Mouse (Mus musculus) spleen, embryonic (tissue): ENCODE data around the gene Ncf4.
"Not testable (repeated sequence)": the region's sequence is repeated elsewhere in the genome, so short reads cannot be mapped to it uniquely, and the experiment has no call there.

ENCODE experiments used
- CTCF ChIA-PET: fragments of 350-600 bp; sonication (Branson Sonifier 250); formaldehyde crosslinking; loops from one replicate; lab custom pipeline; 2022; lab: Charles Lee

Gene Ncf4

DNA sequence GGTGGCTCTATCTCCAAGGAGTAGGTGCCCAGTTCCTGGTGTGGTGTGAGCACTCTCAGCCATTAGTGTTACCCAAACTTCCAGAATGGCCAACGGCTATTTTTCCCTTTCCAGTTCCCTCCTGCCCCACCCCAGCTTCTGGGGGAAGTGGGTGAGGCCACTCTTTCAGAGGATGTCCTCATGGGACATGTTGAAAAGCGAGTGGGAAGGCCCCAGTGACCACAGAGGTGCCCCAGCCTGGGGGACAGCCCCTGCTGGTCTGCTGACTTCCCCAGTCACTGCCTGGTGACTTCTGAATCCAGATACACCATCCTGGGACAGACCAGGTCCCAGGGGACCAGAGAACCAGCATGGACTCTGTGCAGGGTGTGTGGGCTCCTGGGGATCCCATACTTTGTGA lies 3.1 kb downstream of the Ncf4 start:
- CTCF ChIA-PET, result no interaction called here

GRCm38 (mm10) chr15:78248410-78248809 lies 3.8 kb downstream of the Ncf4 start:
- CTCF ChIA-PET, result interaction anchor here (0.5 to 0.7 kb wide), 2 partner anchors 11 to 35 kb away, joined by 14 to 33 read pairs; no protein-coding TSS in a partner anchor

- CTCF ChIA-PET, result no interaction called here
These were observed 10.2 kb downstream of the Ncf4 start for GRCm38 (mm10) chr15:78254751-78255150.

GRCm38 (mm10) chr15:78256602-78257259 lies 12.1 kb downstream of the Ncf4 start:
- CTCF ChIA-PET, result not testable (repeated sequence)

GRCm38 (mm10) chr15:78257326-78258050 lies 12.9 kb downstream of the Ncf4 start:
- CTCF ChIA-PET, result interaction anchor here (0.6 to 1.8 kb wide), 4 partner anchors 13 to 112 kb away, joined by 3 to 7 read pairs (median 4); partner anchors contain the start of gene Ncf4

DNA sequence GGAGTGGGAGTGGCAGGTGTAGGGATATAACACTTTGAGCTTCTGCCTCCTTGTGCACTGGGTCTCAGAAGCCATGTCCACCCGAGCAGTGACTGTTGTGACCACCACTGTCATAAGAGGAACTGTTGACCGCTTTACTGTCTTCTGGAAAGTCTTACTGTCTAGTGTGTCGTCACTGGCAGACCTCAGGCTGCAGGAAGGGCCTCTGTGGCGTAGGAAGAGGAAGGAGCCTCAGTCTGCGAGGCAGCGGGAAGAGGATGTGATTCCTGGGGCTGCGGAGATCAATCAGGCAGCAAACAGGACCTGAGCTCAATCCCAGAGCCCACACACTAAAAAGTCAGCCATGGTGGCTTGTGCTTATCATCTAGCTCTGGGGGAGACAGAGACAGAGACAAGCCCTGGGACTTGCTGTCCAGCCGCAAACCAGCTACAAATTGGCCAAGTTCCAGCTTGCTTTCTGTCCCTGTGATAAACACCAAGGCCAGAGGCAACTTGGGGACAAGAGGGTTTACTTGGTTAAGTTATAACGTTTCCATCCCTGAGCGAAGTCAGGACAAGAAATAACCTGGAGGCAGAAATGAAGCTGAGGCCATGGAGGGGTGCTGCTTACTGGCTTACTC lies 13.8 kb downstream of the Ncf4 start:
- CTCF ChIA-PET, result interaction anchor here (1.0 to 1.8 kb wide), 4 partner anchors 10 to 111 kb away, joined by 3 to 14 read pairs (median 4); partner anchors contain the start of gene Ncf4

DNA sequence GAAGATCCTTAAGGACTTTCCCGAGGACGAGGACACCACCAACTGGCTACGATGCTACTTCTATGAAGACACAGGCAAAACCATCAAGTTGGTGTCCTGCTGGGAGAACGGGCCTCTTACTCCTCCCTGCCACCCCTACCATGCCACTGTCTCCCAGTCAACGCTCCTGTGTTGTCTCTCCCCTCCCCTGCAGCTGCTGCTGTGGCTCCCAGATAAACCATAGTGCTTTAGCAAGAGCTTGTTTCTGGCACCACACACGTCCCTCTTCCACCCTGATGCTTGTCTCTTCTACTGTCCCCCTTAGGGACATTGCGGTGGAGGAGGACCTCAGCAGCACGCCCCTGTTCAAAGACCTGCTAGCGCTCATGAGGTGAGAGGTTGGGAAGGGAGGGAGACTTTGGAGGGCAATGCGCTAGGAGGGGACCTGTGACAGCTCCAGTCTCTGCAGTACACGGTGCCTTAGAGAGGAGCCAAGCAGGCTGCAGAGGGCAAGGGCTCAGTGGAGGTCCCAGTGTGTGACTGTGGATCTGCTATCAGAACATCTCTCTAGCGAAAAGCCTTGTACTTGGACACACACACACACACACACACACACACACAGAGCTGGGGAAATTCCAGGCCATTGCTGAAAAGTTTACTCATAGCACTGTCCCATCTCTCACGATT lies 16.2 kb downstream of the Ncf4 start:
- CTCF ChIA-PET, result no interaction called here

DNA sequence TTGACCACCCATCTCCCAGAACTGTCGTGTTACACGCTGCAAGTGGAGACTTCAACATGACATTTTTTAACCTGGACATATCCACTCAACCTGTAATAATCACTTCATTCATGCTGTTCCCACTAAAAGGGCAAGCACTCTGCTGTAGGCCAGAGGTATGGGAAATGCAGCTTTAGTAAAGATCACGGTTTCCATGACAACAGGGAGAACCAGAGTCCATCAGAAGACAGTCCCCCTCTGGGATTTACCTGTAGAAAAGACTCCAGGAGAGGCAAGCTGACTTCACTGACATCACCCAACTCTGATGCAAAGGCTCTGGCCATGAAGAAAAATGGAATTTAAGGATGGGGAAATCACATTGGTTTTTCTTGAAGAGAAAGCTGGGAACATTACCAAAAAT lies 18.7 kb downstream of the Ncf4 start:
- CTCF ChIA-PET, result no interaction called here

- CTCF ChIA-PET, result no interaction called here
These were observed 22.8 kb downstream of the Ncf4 start for GRCm38 (mm10) chr15:78267441-78267840.

DNA sequence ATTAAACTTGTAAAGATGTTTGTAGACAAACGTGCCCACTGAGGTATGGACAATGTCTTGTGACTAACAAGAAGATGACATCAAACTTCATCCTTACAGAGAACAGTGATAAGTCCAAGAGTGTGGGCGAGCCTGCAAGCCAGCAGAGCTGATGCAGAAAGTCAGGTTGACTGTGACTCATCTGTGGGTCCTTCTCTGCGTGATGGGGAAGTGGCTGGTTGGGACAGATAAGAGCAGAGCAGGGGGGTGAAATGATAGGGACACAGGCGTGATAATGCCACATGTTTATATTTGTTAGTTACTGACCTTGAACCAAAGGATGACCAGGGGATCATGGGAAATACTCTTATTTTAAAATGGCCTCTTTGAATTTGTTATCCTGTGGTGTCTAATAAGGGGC lies 23.3 kb downstream of the Ncf4 start:
- CTCF ChIA-PET, result interaction anchor here (0.6 kb wide), 1 partner anchor 71 kb away, joined by 5 read pairs; no protein-coding TSS in a partner anchor

GRCm38 (mm10) chr15:78271208-78271607 lies 26.6 kb downstream of the Ncf4 start:
- CTCF ChIA-PET, result interaction anchor here (0.7 kb wide), 1 partner anchor 99 kb away, joined by 4 read pairs; no protein-coding TSS in a partner anchor

DNA sequence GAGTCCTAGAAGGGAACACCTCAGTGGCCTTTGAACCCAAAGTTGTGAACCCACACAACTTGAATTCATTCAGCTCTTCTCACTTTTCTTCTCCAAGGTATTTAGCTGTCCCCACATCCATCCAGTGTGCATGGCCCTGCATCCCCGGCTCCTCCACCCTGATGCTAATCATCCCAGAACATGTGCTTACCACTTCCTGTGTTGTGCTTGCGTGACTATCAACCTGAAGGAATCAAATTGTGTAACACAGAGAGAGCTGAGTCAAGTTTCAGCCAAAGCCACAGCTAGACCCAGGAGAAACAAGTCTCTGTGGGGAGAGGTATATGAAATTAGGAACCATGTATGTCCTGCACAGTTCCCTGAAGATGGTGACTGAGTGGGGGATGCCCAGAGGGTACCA lies 33.7 kb downstream of the Ncf4 start:
- CTCF ChIA-PET, result no interaction called here

- CTCF ChIA-PET, result interaction anchor here (0.9 kb wide), 1 partner anchor 22 kb away, joined by 3 read pairs; no protein-coding TSS in a partner anchor
These were observed 43.3 kb downstream of the Ncf4 start for GRCm38 (mm10) chr15:78287941-78288340.

GRCm38 (mm10) chr15:78289775-78290174 lies 45.2 kb downstream of the Ncf4 start:
- CTCF ChIA-PET, result not testable (repeated sequence)

- CTCF ChIA-PET, result not testable (repeated sequence)
These were observed 48.6 kb downstream of the Ncf4 start for GRCm38 (mm10) chr15:78293228-78293627.

DNA sequence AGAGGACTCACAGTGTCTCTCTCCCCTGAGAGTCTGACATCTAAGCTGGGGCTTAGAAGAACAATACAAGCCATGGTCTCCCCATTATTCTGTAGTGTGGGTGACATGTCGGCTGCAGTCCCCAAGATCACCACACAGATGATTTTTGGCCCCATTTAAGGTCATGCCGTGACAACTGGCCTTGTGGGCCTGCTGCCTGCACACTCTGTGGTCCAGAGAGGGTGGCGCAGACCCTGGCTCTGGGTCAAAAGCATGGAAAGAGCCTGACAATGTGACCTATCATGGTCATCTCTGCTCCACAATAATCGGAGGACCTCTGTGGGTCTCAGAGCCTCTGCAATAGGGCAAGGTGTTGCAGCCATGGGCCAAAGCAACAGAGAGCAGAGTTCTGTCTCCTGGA lies 49.1 kb downstream of the Ncf4 start:
- CTCF ChIA-PET, result no interaction called here

GRCm38 (mm10) chr15:78298558-78298957 lies 54.0 kb downstream of the Ncf4 start:
- CTCF ChIA-PET, result no interaction called here

DNA sequence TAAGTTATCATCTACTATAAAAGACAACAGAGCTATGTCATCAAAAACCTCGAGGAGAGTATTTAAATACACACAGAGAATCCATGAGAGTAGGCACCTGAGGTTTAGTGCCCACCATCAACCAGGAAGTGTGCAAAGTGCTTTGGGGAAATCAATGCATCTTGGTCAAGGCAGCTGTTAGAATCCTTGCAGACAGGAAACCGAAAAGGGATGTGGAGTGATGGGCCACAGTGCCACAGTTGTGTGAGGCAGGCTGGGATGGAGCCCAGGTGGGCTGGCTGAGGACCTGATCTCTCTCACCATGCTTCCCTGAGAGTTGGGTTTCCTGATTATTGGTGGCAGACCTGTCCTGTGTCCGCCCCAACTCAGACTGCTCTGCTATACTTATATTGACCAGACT lies 55.0 kb downstream of the Ncf4 start:
- CTCF ChIA-PET, result no interaction called here

DNA sequence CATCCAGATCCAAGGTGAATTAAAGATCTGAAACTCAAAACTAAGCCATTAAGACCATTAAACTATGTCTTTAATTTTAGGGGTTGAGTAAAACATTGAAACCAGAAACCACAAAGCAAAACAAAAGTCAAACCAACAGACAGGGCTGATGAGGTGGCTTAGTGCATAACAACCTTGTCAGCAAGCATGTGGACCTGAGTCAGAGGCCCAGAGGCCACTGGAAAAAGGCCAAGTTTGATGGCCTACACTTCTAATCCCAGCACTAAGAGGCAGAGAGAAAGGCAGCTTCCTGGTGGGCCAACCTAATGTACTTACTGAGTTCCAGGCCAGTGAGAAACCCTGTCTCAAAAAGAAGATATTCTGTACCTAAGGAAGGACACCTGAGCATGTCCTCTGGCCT lies 56.2 kb downstream of the Ncf4 start:
- CTCF ChIA-PET, result no interaction called here

GRCm38 (mm10) chr15:78302718-78303117 lies 58.1 kb downstream of the Ncf4 start:
- CTCF ChIA-PET, result no interaction called here

DNA sequence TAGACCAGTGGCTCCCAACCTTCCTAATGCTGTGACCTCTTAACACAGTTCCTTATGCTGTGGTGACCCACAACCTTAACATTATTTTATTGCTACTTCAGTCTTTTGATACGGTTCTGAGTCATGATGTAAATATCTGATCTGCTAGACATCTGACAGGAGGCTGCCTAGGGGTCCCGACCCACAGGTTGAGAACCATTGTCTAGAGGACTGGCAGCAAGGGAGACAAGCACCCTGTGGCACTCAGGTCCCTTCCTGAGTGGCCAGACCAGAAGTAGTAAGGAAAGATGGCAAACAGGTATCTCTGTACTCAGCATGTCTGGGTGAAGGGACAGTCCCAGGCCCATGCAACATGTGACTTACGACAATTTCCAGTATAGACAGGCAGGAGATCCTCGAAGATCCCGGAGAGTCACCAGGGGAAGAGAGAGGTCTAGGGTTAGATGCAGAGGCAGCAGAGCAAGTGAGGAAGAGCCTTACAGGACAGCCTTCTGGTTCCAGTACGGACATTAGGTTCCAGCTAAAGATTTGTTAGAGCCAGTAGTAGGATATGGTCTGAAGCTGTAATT lies 59.1 kb downstream of the Ncf4 start:
- CTCF ChIA-PET, result no interaction called here
